Mouse (Mus musculus): ENCODE measurements around the gene Nfasc.

Nfasc gene

DNA sequence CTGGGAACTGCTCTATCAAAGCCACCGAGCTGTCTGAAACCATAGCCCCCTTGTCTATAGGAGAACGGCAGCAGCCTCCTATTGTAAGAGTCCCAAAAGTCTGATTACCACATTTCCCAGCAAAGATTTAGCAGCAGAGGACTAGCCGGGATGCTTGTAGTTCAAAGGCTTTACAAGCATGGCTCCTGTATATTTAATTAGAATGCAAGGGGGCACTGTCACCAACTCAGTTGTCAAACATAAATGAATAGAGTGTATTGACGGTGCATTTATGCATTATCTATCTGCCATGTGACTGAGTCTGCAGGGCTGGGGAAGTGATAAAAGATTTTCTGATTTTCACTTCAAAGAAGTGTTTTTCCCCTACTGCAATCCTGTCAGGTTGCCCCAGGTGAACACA is 156.2 kb downstream of the Nfasc start:
- in situ Hi-C loops (cut with MseI, MboI), result no loop called here

DNA sequence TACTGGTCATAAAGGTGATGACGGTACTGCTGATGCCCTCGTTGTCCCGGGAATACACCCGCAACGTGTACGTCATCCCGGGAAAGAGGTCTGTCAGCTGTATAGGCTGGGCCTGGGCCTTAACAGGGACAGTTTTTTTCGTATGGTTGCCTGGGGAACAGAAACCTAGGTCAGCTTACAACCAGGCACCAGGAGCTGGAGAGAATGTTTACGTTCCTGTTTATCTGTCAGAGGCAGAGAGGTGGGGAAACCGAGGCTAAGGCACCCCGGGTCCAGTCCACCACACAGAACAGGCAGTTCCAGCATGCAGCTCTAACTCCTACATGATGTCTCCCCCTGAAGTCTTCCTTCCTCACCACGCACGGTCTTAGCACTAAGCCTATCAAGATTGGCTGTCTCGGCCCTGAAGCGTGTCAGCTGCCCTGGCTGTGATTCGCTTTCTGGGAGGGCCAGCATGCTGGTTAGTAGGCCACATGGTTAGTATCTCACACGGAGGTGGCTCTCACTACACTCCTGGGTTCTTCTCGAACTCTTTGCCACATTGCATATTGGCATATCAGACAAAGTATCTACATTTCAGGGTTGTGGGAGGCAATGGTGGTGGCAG is 158.5 kb downstream of the Nfasc start:
- in situ Hi-C loops (cut with MseI, MboI), result no loop called here

GRCm38 (mm10) chr1:132581845-132582839 is 159.5 kb downstream of the Nfasc start:
- in situ Hi-C loops (cut with MseI, MboI), result no loop called here

DNA sequence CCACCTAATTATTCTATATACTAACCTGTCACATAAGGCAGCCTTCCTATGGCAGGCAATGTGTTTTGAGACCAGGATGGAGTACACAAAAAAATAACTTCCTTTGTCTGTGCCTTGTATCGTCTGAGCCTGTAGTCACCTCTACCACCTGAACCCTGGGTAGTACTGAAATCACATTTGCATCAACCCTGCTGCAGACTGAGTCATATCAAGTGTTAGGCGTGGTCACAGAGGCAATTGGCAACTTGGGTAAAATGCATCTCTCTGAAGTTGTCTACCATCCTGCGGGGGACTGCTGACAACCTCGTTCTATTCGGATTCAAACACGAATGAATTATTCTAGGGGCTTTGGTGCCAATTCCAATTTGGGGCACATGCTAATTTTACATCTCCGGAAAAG is 161.5 kb downstream of the Nfasc start:
- in situ Hi-C loops (cut with MseI, MboI), result no loop called here

DNA sequence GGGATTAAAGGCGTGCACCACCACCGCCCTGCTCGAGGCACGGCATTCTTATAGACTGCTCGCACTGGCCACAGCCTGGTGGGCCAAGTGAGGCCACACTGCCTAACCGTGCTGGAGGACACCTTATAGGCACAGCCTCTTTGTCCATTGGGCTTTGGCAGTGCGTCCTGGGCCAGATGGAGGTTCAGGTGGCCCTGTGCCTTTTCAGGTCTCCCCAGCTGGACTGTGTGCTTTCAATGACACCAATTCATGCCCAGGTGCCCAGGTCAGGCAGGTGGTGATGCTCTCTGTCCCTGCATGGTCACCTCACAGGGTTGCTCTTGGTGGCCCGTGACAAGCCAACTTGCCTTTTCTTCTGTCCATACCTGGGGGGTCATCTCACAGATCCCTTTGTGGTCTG is 164.8 kb downstream of the Nfasc start:
- in situ Hi-C loops (cut with MseI, MboI), result no loop called here

DNA sequence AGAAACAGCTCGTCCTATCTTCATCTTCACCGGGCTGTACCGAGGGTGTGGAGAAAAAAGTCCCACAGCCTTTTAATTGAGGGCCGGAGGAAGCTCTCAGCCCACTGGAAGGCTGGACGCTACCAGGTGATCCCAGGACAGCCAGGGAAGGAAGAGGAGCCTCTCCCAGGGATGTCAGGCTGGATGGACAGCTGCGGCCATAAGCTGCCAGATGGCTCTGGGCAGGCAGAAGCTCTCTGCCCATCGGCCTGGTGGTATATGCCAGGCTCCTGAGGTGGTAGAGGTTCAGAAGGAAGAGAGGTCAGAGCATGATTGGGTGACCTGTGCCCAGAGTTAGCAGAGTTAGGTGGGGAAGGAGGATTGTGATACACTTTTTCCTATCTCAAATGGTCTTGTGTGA is 168.7 kb downstream of the Nfasc start:
- in situ Hi-C loops (cut with MseI, MboI), result no loop called here

DNA sequence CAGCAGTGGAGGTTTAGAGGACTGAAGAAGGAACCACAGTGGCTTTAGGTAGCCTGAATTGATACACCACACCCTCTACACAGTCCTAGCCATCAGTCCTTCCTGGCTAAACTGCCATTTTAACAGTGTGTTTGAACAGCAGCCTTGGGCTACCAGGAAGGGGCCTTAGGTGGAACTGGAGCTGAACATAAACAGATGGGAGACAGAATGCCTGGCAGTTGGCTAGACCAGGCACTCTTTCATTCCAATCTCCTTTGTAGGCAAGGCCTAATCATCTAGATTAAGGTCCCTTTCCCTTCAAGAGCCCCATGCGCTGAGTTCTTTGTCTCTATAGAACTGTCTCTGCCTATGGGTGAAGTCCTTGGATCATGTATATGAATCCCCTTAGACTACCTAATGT is 170.0 kb downstream of the Nfasc start:
- in situ Hi-C loops (cut with MseI, MboI), result no loop called here

GRCm38 (mm10) chr1:132570906-132571305 is 170.7 kb downstream of the Nfasc start:
- in situ Hi-C loops (cut with MseI, MboI), result no loop called here

- in situ Hi-C loops (cut with MseI, MboI), result no loop called here
These were observed 171.4 kb downstream of the Nfasc start for GRCm38 (mm10) chr1:132570068-132570780.

DNA sequence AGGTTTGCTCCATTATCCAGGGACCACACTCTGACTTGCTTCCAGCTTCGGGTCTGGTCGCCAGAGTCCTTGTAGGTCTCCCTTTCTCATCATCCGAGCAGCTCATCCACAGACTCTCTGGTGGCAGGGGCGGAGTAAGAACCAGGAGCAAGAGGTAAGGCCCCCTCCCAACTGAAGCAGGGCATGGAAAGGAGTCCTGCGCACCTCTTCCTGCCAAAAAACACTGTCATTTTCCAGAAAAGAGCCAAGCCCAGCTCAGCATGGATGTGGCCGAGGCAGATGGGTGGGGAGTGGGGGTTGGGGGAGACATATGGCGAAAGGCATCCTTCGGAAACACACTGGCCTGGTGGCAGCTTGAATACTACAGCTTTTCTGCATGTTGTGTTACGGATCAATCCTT is 172.1 kb downstream of the Nfasc start:
- in situ Hi-C loops (cut with MseI, MboI), result no loop called here

DNA sequence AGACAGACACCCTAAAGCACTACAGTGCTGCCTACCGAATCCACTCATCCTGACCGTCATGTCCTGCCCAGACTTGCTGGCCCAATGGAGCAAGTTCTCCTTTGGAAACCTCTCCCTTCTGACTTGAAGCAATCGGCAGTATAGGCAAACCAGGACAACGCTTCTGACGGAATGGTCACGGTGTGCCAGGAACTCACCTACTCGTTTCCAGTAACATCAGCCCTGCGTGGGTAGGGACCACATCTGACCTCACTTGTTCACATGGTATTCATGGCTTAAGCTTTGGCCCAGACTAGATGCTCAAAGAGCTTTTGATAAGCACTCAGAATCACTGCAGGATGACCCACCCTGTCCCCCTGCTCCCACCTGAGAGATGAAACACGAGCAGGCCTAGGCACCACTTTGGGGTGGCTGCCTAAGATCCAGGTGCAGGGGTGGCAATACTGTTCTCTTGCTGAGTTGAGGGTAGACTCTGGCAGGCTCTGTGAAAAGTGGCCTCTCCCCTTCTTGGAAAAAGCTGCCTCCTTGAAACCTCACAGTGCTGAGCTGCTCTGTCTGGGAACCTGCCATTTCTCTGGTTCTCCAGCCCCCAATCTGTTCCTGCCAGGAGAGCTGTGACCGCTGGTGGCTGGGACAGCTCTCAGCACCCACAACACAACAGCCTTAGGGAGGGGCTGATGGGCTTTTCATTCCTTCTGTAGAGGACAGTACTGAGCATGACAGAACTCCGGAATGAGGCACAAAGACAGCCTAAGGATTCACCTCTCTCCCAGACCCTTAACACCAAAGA is 174.1 kb downstream of the Nfasc start:
- in situ Hi-C loops (cut with MseI, MboI), result no loop called here

DNA sequence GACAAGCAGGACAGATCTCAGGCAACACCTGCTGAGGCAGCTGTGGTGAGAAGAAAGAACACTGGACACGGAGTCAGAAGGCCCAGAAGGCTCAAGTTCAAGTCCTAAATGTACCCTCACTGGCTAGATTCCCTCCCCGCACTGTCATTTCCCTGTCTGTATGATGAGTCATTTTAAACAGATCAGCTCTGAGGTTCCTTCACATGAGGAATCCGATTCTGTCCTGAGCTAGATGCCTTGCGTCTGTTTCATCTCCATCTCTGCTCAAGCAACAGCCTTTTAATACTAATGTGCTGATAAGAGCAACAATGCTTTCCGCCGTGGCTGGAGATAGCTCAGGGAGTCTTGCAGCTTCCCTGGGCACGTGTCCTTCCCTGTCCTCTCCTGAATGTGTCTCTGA is 175.8 kb downstream of the Nfasc start:
- in situ Hi-C loops (cut with MseI, MboI), result no loop called here

DNA sequence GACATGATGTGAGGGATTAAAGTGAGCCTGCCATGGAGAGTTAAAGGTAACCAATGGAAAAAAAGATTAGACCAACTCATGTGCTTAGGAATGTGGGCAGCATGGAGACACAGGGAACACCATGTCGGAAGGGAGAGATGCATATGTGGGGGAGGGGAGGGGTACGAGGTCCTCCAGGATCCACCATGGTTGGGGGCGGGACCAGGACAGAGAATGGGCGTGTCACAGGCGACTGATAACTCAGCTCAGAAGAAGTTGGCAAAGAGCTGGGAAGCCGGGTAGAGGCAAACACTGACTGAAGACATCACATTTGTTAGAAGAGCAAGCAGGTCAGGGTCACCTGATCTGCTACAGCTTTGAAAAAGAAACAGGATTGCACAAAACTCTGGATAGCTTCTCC is 176.7 kb downstream of the Nfasc start:
- in situ Hi-C loops (cut with MseI, MboI), result no loop called here

GRCm38 (mm10) chr1:132562337-132562795 is 179.2 kb downstream of the Nfasc start:
- in situ Hi-C loops (cut with MseI, MboI), result no loop called here

- in situ Hi-C loops (cut with MseI, MboI), result no loop called here
These were observed 180.5 kb downstream of the Nfasc start for GRCm38 (mm10) chr1:132560907-132561700.

DNA sequence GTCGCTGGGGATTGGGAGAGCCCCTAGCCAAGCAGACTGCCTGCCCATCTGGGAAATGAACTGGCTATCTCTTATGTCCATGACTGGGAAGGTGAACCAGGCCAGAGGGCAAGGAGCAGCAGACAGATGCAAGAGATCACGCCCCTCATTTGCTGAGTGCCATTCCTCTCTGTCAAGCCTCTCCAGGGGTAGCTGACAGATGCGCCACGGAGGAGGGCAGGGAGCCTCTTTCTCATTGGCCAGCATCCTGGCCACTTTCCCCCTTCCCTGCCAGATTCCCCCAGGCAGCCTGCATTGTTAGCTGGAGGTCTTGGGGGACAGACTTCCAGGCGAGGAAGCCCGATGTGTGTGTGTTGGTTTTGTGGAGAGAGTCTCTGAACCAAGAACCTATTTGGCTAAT is 182.6 kb downstream of the Nfasc start:
- in situ Hi-C loops (cut with MseI, MboI), result no loop called here

GRCm38 (mm10) chr1:132557901-132558631 is 183.5 kb downstream of the Nfasc start:
- in situ Hi-C loops (cut with MseI, MboI), result no loop called here

DNA sequence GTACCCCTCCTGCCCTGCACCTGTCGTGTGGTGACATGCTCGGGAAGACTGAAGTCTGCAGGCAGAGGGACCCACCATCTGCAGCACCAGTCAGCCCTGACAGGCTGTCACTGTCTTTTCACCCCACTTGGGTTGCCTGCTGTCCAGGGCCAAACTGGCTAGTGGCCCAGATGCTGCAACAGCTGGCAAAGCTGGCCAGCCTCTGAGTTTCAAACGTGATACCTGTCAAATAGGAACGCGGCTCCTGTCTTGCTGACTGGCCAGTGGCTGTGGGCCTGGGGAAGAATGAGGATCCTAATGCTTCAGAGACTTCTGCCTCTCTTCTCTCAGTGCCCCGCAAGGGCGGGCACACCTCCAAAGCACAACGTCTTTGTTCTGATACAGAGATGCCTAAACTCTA is 197.8 kb downstream of the Nfasc start:
- in situ Hi-C loops (cut with MseI, MboI), result no loop called here

DNA sequence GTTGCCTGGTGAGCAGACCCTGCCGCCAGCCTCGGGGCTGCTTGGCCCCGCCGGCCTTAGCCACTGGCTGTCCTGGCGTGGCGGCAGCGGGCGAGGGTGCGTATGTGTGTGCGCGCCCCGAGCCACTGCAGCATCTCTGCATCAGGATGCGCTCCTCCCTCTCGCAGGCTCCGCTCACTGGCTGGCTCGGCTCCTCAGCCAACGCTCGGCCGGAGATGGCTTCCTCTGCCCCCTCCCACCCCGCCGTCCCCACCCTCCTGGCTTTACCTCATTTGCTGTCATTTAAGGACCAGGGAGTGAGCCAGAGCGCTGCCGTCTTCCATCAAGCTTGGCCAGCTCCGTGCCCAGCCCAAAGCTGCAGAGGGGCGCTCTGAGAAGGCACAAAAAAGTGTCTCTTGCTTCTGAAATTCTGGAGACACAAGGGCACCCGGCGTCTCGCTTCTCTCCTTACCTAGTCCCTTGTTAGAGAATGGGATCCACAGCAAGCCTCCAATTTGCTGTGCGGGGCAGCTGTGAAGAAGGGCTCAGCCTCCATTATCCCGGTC is 198.8 kb downstream of the Nfasc start, which contains the start of gene Cntn2:
TSS of gene Cntn2 (minus strand) at position 495 of the 545 bp plus-strand sequence.
- in situ Hi-C loops (cut with MseI, MboI), result no loop called here

Data from mouse trophoblast stem cell (cell line).